Mouse (Mus musculus) heart, embryonic 16.5 days (tissue): ENCODE data around the gene Celsr1. TPM values are rescaled to one million over a fixed set of nuclear protein-coding genes. Genes with fewer than 3 reads are reported as not detected.
A peak's percentile ranks its signal among the peaks of the same experiment; 100 is the strongest.

Experiments
- ATAC-seq: fragments of 200-750 bp; cut with Nextera tagmentation; replicated peaks from 2 replicates; pipeline ENCODE4 v1.8.0; 2017; ENCODE audit warnings: moderate number of reproducible peaks; ENCODE audit not compliant: insufficient read depth, low FRiP score; ENCODE audit errors: extremely low read depth
- H3K27ac ChIP-seq: fragments of 300-500 bp; sonication (generic); 2 replicates; pipeline ENCODE4 v1.5.1; 2014; ENCODE audit warnings: mild to moderate bottlenecking, low read length, control low read depth, moderate library complexity
- H3K27me3 ChIP-seq: fragments of 300-500 bp; sonication (generic); 2 replicates; pipeline ENCODE4 v1.6.1; 2014; ENCODE audit warnings: low read length, mixed read lengths; ENCODE audit not compliant: control insufficient read depth, insufficient read depth
- H3K36me3 ChIP-seq: fragments of 300-500 bp; sonication (generic); 2 replicates; pipeline ENCODE4 v1.6.1; 2014; ENCODE audit not compliant: control insufficient read depth, insufficient read depth
- H3K4me1 ChIP-seq: fragments of 300-500 bp; sonication (generic); 2 replicates; pipeline ENCODE4 v1.6.1; 2014; ENCODE audit warnings: low read length, mixed read lengths; ENCODE audit not compliant: control insufficient read depth, insufficient read depth
- H3K4me2 ChIP-seq: fragments of 300-500 bp; sonication (generic); 2 replicates; pipeline ENCODE4 v1.6.1; 2014; ENCODE audit warnings: low read depth, mild to moderate bottlenecking, control low read depth, low read length
- H3K4me3 ChIP-seq: fragments of 300-500 bp; sonication (generic); 2 replicates; pipeline ENCODE4 v1.5.1; 2014; ENCODE audit warnings: mild to moderate bottlenecking, control low read depth, low read length
- H3K9ac ChIP-seq: fragments of 300-500 bp; sonication (generic); 2 replicates; pipeline ENCODE4 v1.6.1; 2014; ENCODE audit warnings: low read length, control low read depth
- H3K9me3 ChIP-seq: fragments of 300-500 bp; sonication (generic); replicated peaks from 2 replicates; pipeline ENCODE4 v1.6.1; 2016; ENCODE audit warnings: low read length; ENCODE audit not compliant: control insufficient read depth
- WGBS: fragments of 180-500 bp; shearing (Covaris S2); extraction: QIAGEN DNeasy Blood & Tissue Kit; methylation state at CpG from one replicate; pipeline ENCODE4 v1.1.7; 2014; 5-methylcytosine and 5-hydroxymethylcytosine counted together
- polyA plus RNA-seq: library from polyadenylated mRNA; unstranded; fragments of >200 nt; fragmentation: Nextera tagmentation; extraction: Ambion mirVana; gene quantifications from 2 replicates; pipeline ENCODE4 v1.2.1, GENCODE M21; 2015

Celsr1 gene
- polyA plus RNA-seq, 1 experiment from 2014 or later, result 1.7 TPM

DNA sequence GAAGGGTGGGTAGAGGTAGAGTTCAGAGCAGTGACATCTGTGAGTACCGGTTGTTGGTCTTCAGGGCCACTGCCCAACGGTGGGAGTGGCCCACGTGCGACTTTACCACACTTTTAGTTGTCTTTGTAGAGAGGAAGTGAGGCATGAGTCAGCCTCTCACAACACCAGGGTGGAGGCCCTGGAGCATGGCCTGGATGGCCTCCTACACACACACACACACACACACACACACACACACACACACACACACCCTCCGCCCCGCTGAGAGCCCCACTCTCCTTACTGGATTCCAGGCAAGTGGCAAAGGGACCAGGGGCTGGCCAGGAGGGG lies 34.0 kb upstream of the Celsr1 start:
- Histone ChIP-seq H3K9ac (no peak overlapping the region), H3K9me3 (no peaks in the 10 kb centered on the region), H3K4me3 (no peak overlapping the region), H3K27ac (peak overlapping the region; percentile 17), H3K4me1 (peaks cover 44% of the 10 kb centered on the region), H3K36me3 (no peaks in the 10 kb centered on the region), H3K27me3 (no peaks in the 10 kb centered on the region), H3K4me2 (0 out of 2 replicates have a peak overlapping the region, but pooled peaks have one; percentile 7)
- WGBS, result 24% methylated on average over 6 of the region's 6 CpGs
- ATAC-seq, result peak; percentile 33; the same call in 1 of the 2 replicates

DNA sequence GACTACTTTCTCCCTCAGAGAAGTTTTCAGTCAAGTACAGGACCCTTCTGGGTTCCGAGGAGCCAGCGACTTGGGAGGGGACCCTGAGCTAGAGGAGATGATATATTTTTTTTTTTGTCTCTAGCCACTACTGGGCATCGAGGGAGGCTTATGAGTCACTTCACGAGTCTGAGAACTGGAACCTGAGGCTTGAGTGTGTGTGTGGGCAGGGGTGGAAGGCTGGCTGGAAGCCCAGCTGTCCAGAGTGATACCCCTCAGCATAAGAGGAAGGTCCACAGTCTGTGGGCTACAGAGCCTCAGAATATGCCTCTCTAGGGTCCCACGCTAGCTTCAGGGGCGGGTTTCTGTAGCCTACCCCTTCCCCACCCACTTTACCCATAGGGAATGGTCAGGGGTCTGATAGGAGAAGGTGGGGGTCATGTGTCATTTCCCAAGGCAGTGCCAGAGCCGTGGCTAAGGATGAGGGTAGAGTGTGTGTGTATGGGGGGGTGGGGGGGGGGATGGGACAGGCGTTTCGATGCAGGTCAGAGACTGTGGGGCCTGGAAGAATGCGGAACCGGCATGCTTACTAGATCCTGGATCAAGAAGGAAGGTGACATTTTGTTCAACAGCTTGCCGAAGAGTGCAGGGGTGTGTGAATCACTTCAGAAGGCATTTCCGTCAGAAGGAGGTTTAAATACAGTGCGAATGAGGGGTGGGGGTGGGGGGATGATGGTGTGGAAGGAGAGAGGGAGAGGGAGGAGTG lies 33.4 kb upstream of the Celsr1 start:
- H3K9me3 ChIP-seq, result no peaks in the 10 kb centered on the region
- H3K36me3 ChIP-seq, result no peaks in the 10 kb centered on the region
- H3K4me1 ChIP-seq, result peaks cover 49% of the 10 kb centered on the region
- H3K27me3 ChIP-seq, result no peaks in the 10 kb centered on the region
- H3K4me3 ChIP-seq, result no peak overlapping the region
- WGBS, result 33% methylated on average over 14 of the region's 14 CpGs
- ATAC-seq, result peak; percentile 10; the same call in 1 of the 2 replicates
- H3K27ac ChIP-seq, result peak overlapping the region; percentile 17
- 0 out of 2 replicates have a peak overlapping the region, but pooled peaks have one; percentile 7 for H3K4me2 ChIP-seq
- no peak overlapping the region for H3K9ac ChIP-seq

DNA sequence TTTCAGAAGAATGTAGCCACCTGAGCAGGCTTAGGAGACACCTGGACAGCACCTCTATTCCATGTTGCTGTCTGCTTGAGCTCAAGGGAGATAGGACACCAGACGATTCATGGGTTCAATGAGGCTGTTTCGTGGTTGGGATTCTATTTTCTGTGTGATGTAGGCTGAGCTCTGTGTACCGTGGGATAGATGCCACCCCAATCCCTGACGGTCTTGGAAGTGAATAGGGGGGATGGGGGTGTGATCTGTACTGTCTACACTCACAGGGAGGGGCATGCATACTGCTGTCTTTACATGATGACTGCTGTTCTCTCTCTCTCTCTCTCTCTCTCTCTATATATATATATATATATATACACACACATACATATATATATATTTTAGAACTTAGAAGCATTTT lies 31.8 kb upstream of the Celsr1 start:
- H3K27ac ChIP-seq, result no peak overlapping the region
- no peaks in the 10 kb centered on the region for H3K9me3 ChIP-seq
- H3K4me2 ChIP-seq, result no peak overlapping the region
- no peak overlapping the region for H3K4me3 ChIP-seq
- no peaks in the 10 kb centered on the region for H3K36me3 ChIP-seq
- peaks cover 63% of the 10 kb centered on the region for H3K4me1 ChIP-seq
- no peak for ATAC-seq
- no peak overlapping the region for H3K9ac ChIP-seq
- no peaks in the 10 kb centered on the region for H3K27me3 ChIP-seq
- 84% methylated on average over 4 of the region's 4 CpGs for WGBS

GRCm38 (mm10) chr15:86064850-86065229 lies 31.3 kb upstream of the Celsr1 start:
- H3K27ac ChIP-seq, result no peak overlapping the region
- no peak for ATAC-seq
- H3K4me2 ChIP-seq, result no peak overlapping the region
- no peak overlapping the region for H3K4me3 ChIP-seq
- 88% methylated on average over 3 of the region's 3 CpGs for WGBS
- H3K9me3 ChIP-seq, result no peaks in the 10 kb centered on the region
- H3K27me3 ChIP-seq, result no peaks in the 10 kb centered on the region
- peaks cover 65% of the 10 kb centered on the region for H3K4me1 ChIP-seq
- no peak overlapping the region for H3K9ac ChIP-seq
- no peaks in the 10 kb centered on the region for H3K36me3 ChIP-seq

GRCm38 (mm10) chr15:86064191-86064849 lies 30.7 kb upstream of the Celsr1 start:
- H3K9me3 ChIP-seq, result no peaks in the 10 kb centered on the region
- H3K27me3 ChIP-seq, result no peaks in the 10 kb centered on the region
- H3K36me3 ChIP-seq, result no peaks in the 10 kb centered on the region
- no peak overlapping the region for H3K27ac ChIP-seq
- no peak overlapping the region for H3K9ac ChIP-seq
- 86% methylated on average over 8 of the region's 8 CpGs for WGBS
- peaks cover 67% of the 10 kb centered on the region for H3K4me1 ChIP-seq
- no peak overlapping the region for H3K4me2 ChIP-seq
- no peak for ATAC-seq
- H3K4me3 ChIP-seq, result no peak overlapping the region

DNA sequence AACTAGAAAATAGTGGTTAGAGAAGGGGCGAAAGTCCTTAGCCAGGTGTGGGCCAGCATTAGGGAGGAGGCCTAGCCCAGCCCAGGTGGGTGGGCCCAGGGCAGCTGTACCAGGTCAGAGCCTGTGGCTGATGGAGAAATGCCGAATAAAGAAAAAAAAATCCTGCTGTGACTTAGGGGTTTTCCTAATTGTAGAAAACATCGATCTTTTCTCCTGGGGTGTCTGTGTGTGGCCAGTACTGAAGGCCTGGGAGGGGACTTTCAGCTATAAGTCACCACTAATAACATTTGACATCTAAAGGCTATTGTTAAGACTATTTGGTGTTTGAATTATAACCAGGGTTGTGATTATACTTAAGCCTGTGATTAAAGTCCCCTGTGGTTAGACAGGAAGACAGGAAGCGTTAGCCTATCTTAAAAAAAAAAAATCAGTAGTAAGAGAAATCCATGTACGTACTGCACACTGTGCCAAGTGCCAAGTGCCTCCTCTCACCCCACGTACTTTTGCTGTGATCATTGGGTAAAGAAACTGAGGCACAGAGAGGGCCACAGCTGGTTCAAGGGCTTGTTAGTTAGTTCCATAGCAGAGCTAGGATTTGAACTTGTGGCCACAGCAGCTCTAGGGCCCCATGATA lies 28.4 kb upstream of the Celsr1 start:
- Histone ChIP-seq H3K9me3 (no peaks in the 10 kb centered on the region), H3K4me2 (0 out of 2 replicates have a peak overlapping the region, but pooled peaks have one; percentile 80), H3K4me3 (no peak overlapping the region), H3K9ac (peak overlapping the region; percentile 22), H3K27ac (no peak overlapping the region), H3K27me3 (no peaks in the 10 kb centered on the region), H3K4me1 (peaks cover 55% of the 10 kb centered on the region), H3K36me3 (no peaks in the 10 kb centered on the region)
- no peak for ATAC-seq
- WGBS, result 59% methylated on average over 6 of the region's 6 CpGs

DNA sequence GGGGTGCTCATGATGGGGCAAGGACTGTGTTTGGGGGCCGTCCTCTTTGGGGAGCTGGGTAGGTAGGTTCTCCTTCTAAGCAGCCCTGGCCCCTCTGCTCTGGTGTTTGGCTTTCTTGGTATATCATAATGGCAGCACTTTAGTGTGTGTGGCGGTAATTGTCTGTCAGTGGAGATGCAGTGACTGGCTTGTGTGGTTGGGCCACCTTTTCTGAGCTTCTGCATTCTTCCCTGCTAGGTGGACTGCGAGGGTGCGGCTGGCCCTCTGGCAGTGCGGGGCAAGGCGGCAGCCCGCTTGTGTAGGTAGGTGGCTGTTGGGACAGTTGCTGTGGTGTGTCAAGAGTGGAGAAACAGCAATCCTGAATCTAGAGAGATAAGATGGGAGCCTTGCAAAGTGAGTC lies 27.6 kb upstream of the Celsr1 start:
- no peaks in the 10 kb centered on the region for H3K36me3 ChIP-seq
- H3K27ac ChIP-seq, result peak overlapping the region; percentile 14; the same call in 1 of the 2 replicates
- H3K4me3 ChIP-seq, result no peak overlapping the region
- peak overlapping the region; percentile 22 for H3K9ac ChIP-seq
- no peaks in the 10 kb centered on the region for H3K9me3 ChIP-seq
- no peaks in the 10 kb centered on the region for H3K27me3 ChIP-seq
- peak overlapping the region; percentile 80 for H3K4me2 ChIP-seq
- no peak for ATAC-seq
- H3K4me1 ChIP-seq, result peaks cover 48% of the 10 kb centered on the region
- 81% methylated on average over 7 of the region's 7 CpGs for WGBS

- WGBS, result 72% methylated on average over 12 of the region's 12 CpGs
- H3K9me3 ChIP-seq, result no peaks in the 10 kb centered on the region
- H3K27me3 ChIP-seq, result no peaks in the 10 kb centered on the region
- H3K4me1 ChIP-seq, result peaks cover 48% of the 10 kb centered on the region
- no peak for ATAC-seq
- no peak overlapping the region for H3K4me3 ChIP-seq
- H3K36me3 ChIP-seq, result no peaks in the 10 kb centered on the region
- H3K27ac ChIP-seq, result no peak overlapping the region
- H3K4me2 ChIP-seq, result peak overlapping the region; percentile 80
- H3K9ac ChIP-seq, result no peak overlapping the region
These were observed 27.0 kb upstream of the Celsr1 start for GRCm38 (mm10) chr15:86060581-86060980.

GRCm38 (mm10) chr15:86059835-86060380 lies 26.3 kb upstream of the Celsr1 start:
- H3K9ac ChIP-seq, result peak overlapping the region; percentile 91
- no peaks in the 10 kb centered on the region for H3K27me3 ChIP-seq
- H3K9me3 ChIP-seq, result no peaks in the 10 kb centered on the region
- no peak for ATAC-seq
- peaks cover 48% of the 10 kb centered on the region for H3K4me1 ChIP-seq
- H3K36me3 ChIP-seq, result no peaks in the 10 kb centered on the region
- H3K4me2 ChIP-seq, result peak overlapping the region; percentile 80
- H3K27ac ChIP-seq, result no peak overlapping the region; the same call in 1 of the 2 replicates
- WGBS, result 57% methylated on average over 7 of the region's 7 CpGs
- H3K4me3 ChIP-seq, result peak overlapping the region; percentile 80
